Mouse (Mus musculus) embryonic facial prominence, embryonic 11.5 days (tissue): ENCODE measurements around the gene Ptgir. TPM values are rescaled to one million over a fixed set of nuclear protein-coding genes. Genes with fewer than 3 reads are reported as not detected.

Experiments used
- ATAC-seq: fragments of 200-750 bp; cut with Nextera tagmentation; replicated peaks from 2 replicates; pipeline ENCODE4 v1.8.0; 2017; ENCODE audit warnings: low read depth; ENCODE audit not compliant: insufficient number of reproducible peaks, low FRiP score, low TSS enrichment
- DNase-seq: peaks from one replicate; pipeline ENCODE4 v3.0.0-alpha.2; 2015; ENCODE audit warnings: low spot score
- H3K27ac ChIP-seq: fragments of 300-500 bp; sonication (generic); replicated peaks from 2 replicates; pipeline ENCODE4 v1.5.1; 2014; ENCODE audit warnings: mild to moderate bottlenecking, low read depth, low read length, control low read depth
- H3K27me3 ChIP-seq: fragments of 300-500 bp; sonication (generic); 2 replicates; pipeline ENCODE4 v1.6.1; 2014; ENCODE audit warnings: mild to moderate bottlenecking, low read length, moderate library complexity, mixed read lengths; ENCODE audit not compliant: control insufficient read depth, insufficient read depth
- H3K36me3 ChIP-seq: fragments of 300-500 bp; sonication (generic); replicated peaks from 2 replicates; pipeline ENCODE4 v1.6.1; 2014; ENCODE audit warnings: low read depth, mild to moderate bottlenecking, low read length, moderate library complexity, mixed read lengths; ENCODE audit not compliant: control insufficient read depth, insufficient read depth
- H3K4me1 ChIP-seq: fragments of 300-500 bp; sonication (generic); 2 replicates; pipeline ENCODE4 v1.6.1; 2014; ENCODE audit warnings: low read length, mixed read lengths; ENCODE audit not compliant: control insufficient read depth, insufficient read depth
- H3K4me2 ChIP-seq: fragments of 300-500 bp; sonication (generic); 2 replicates; pipeline ENCODE4 v1.6.1; 2014; ENCODE audit warnings: low read depth, mild to moderate bottlenecking, control low read depth, low read length, moderate library complexity
- H3K4me3 ChIP-seq: fragments of 300-500 bp; sonication (generic); 2 replicates; pipeline ENCODE4 v1.5.1; 2014; ENCODE audit warnings: low read depth, low read length, control low read depth
- H3K9ac ChIP-seq: fragments of 300-500 bp; sonication (generic); replicated peaks from 2 replicates; pipeline ENCODE4 v1.6.1; 2014; ENCODE audit warnings: mild to moderate bottlenecking, control low read depth, low read length
- H3K9me3 ChIP-seq: fragments of 300-500 bp; sonication (generic); replicated peaks from 2 replicates; pipeline ENCODE4 v1.6.1; 2016; ENCODE audit warnings: mild to moderate bottlenecking, low read length, inconsistent platforms, mixed read lengths; ENCODE audit not compliant: control insufficient read depth
- whole genome bisulfite sequencing: fragments of 180-500 bp; shearing (Covaris S2); extraction: QIAGEN DNeasy Blood & Tissue Kit; methylation state at CpG from one replicate; pipeline ENCODE4 v1.1.7; 2014; 5-methylcytosine and 5-hydroxymethylcytosine counted together
- polyA plus RNA-seq: library from polyadenylated mRNA; unstranded; fragments of >200 nt; fragmentation: Nextera tagmentation; extraction: Ambion mirVana; gene quantifications from 2 replicates; pipeline ENCODE4 v1.2.1, GENCODE M21; 2014

The Ptgir gene
- polyA plus RNA-seq, 1 experiment from 2014 or later = 0.87 TPM

DNA sequence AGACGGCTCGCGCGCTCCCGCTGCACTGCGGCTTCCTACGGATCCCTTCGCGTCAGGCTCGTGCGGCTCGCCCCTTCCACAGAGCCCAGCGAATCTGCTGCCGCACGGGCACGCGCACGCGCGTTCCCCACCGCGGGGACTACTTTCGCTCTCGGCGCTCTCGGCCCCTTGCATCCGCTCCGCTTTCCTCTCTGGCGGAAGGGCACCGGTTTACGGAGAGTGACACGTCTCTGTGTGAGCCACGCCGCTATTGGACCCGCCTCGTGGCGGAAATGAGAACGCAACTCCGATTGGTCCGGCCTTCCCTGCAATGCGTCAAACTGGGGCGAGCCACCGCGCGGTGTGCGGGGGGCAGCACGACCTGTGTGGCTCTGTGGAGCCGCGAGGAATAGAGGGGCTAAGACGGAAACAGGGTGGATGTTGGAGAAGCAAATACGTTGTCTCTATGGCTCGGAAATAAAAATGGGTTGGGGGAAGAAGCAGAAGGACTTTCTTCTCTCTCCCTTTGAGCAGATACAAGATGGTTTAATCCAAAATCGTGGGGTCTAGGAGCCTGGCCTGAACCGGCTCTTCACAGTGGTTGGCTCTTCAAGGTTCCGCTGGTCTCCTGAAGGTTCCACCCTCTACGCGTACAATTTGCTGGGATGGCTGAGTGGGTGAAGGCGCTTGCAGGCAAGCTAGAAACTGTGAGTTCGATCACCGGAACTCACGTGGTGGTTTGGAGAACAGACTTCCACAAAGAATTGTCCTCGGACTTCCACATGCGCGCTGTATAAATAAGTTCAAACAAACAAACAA, 17.9 kb downstream of the Ptgir start, which contains the start of gene Calm3:
Gene Calm3 (minus strand): TSS at position 78 of the 798 bp plus-strand sequence.
- H3K9ac ChIP-seq = peak within 1 kb of the TSS; percentile 86
- WGBS = 1% methylated on average over 61 of the region's 64 CpGs
- no peaks in the 10 kb centered on the region for H3K36me3 ChIP-seq
- no peaks in the 10 kb centered on the region for H3K9me3 ChIP-seq
- no peaks in the 10 kb centered on the region for H3K27me3 ChIP-seq
- ATAC-seq (peak; percentile 91), DNase-seq (peak; percentile 100)
- peak within 1 kb of the TSS; percentile 87 for H3K27ac ChIP-seq
- peak within 1 kb of the TSS; percentile 68 for H3K4me3 ChIP-seq
- peaks cover 20% of the 10 kb centered on the region for H3K4me1 ChIP-seq
- peak within 1 kb of the TSS; percentile 79 for H3K4me2 ChIP-seq

- H3K36me3 ChIP-seq = no peaks in the 10 kb centered on the region
- H3K27ac ChIP-seq = no peak overlapping the region
- DNase-seq = no peak
- H3K9ac ChIP-seq = no peak overlapping the region
- ATAC-seq = no peak
- 52% methylated on average over 2 of the region's 2 CpGs for WGBS
- H3K27me3 ChIP-seq = no peaks in the 10 kb centered on the region
- H3K4me3 ChIP-seq = no peak overlapping the region
- H3K4me2 ChIP-seq = no peak overlapping the region
- no peaks in the 10 kb centered on the region for H3K4me1 ChIP-seq
- no peaks in the 10 kb centered on the region for H3K9me3 ChIP-seq
Observed at GRCm38 (mm10) chr7:16928341-16928740, 22.1 kb downstream of the Ptgir start.

DNA sequence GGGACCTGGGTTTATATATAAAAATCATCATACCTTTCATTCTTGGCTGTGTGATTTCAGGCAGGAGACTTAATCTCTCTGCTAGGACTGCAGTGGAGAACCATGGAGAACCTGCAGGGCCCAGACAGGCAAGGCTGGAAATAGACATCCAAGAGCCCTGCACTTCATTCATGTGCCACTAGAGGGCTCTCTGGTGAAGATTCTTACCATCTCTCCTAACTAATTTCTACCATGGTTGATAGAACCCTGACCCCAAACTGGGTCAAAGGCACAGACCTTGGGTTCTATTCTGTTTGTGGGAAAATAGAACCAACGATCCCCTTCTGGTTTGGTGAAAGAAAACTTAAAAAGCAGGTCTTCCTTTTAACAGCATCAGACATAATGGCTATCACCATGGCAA, 24.6 kb downstream of the Ptgir start:
- Histone ChIP-seq H3K4me1 (no peaks in the 10 kb centered on the region), H3K4me3 (no peak overlapping the region), H3K9me3 (no peaks in the 10 kb centered on the region), H3K36me3 (no peaks in the 10 kb centered on the region), H3K9ac (no peak overlapping the region), H3K27me3 (no peaks in the 10 kb centered on the region), H3K4me2 (no peak overlapping the region), H3K27ac (no peak overlapping the region)
- 8% methylated on average over 1 of the region's 1 CpGs for WGBS
- ATAC-seq = no peak
- DNase-seq = peak; percentile 83

GRCm38 (mm10) chr7:16931968-16932627, 25.8 kb downstream of the Ptgir start:
- no peaks in the 10 kb centered on the region for H3K27me3 ChIP-seq
- DNase-seq (peak; percentile 93), ATAC-seq (peak; percentile 46)
- 18% methylated on average over 14 of the region's 14 CpGs for WGBS
- no peak overlapping the region for H3K4me2 ChIP-seq
- H3K36me3 ChIP-seq = no peaks in the 10 kb centered on the region
- no peak overlapping the region for H3K4me3 ChIP-seq
- H3K4me1 ChIP-seq = no peaks in the 10 kb centered on the region
- no peaks in the 10 kb centered on the region for H3K9me3 ChIP-seq
- no peak overlapping the region for H3K9ac ChIP-seq
- no peak overlapping the region for H3K27ac ChIP-seq

DNA sequence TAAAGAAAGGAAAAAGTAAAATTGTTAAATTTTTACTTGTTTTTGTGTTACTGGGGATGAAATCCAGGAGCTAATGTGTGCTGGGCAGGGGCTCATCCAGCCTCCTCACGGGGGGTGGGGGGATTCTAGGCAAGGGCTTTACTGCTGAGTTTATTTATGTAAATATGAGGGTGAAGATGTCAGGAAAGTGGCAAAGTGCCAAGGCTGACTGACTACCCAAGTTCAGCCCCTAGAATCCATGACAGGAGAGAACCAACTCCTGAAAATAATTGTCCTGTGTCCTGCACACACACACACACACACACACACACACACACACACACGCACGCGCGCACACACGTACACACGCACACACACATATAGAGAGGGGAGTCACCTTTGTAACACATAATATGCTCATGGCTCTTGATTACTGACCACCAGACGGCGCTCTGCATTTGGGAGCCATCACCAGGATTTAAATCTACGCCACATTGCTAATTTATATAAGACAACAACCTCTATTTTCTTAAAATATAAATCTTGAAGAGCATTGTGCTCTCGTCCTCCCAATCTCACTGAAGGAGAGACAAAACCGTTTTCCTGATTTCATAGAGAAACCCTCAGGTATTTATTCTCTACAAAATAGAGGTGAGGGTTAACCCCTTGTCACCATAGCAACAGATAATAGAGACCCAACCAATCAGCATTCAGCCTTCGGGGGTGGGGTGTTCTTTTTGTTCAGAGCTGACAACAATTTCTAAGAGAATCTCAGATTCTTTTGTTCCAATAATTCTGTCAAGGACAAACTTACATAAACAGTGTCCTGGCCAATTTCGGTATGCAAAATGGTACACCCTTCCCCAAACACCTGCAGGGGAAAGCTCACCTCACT, 26.7 kb downstream of the Ptgir start:
- no peaks in the 10 kb centered on the region for H3K4me1 ChIP-seq
- ATAC-seq (no peak), DNase-seq (peak; percentile 72)
- no peaks in the 10 kb centered on the region for H3K36me3 ChIP-seq
- no peak overlapping the region for H3K9ac ChIP-seq
- WGBS = 40% methylated on average over 14 of the region's 14 CpGs
- no peak overlapping the region for H3K4me2 ChIP-seq
- no peak overlapping the region for H3K4me3 ChIP-seq
- H3K27me3 ChIP-seq = no peaks in the 10 kb centered on the region
- no peaks in the 10 kb centered on the region for H3K9me3 ChIP-seq
- no peak overlapping the region for H3K27ac ChIP-seq

- no peak overlapping the region for H3K4me3 ChIP-seq
- H3K4me1 ChIP-seq = no peaks in the 10 kb centered on the region
- no peaks in the 10 kb centered on the region for H3K36me3 ChIP-seq
- DNase-seq (no peak), ATAC-seq (no peak)
- H3K9me3 ChIP-seq = no peaks in the 10 kb centered on the region
- no peak overlapping the region for H3K27ac ChIP-seq
- no peaks in the 10 kb centered on the region for H3K27me3 ChIP-seq
- no peak overlapping the region for H3K4me2 ChIP-seq
- WGBS = 49% methylated on average over 4 of the region's 4 CpGs
- H3K9ac ChIP-seq = no peak overlapping the region
Observed at GRCm38 (mm10) chr7:16937312-16937711, 31.0 kb downstream of the Ptgir start.

DNA sequence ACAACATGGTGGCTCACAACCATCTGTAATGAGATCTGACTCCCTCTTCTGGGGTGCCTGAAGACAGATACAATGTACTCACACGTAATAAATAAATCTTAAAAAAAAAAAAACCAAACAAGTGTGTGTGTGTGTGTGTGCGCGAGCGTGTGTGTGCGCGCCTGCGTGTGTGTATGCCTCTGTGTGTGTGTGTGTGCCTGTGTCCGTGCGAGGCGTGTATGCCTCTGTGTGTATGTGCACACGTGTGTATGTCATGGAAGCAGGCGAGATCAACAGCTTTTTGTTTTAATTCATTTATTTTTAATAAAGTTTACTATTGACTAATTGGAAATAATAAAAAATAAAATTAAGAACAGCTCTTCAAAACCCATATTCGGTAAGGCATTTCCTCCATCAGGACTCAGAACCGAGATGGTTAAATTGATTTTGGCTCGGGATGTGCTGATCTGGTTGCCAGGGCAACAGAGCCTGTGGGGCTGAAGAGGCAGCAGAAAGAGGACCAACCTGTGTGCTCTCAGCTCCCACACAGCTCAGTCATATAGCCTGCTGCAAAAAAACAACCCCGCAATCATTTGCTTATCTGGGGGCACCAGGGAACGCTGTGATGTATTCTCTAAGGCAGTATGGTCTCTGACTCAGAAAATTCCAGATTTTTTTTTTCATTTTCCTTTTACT, 32.0 kb downstream of the Ptgir start:
- Histone ChIP-seq H3K9me3 (no peaks in the 10 kb centered on the region), H3K9ac (no peak overlapping the region), H3K36me3 (no peaks in the 10 kb centered on the region), H3K4me1 (no peaks in the 10 kb centered on the region), H3K4me2 (no peak overlapping the region), H3K4me3 (no peak overlapping the region), H3K27ac (no peak overlapping the region), H3K27me3 (no peaks in the 10 kb centered on the region)
- peak; percentile 58 for DNase-seq
- WGBS = 73% methylated on average over 17 of the region's 17 CpGs
- ATAC-seq = no peak
